Mouse (Mus musculus) brain, embryonic 14.5 days (tissue): ENCODE results near the gene Spag6.

Experiments
- CTCF ChIP-seq: fragments of 200-500 bp; IDR thresholded peaks from 2 replicates; pipeline ENCODE4 v1.5.1; 2012; ENCODE audit warnings: inconsistent platforms, mild to moderate bottlenecking, moderate library complexity, borderline replicate concordance; ENCODE audit not compliant: insufficient read depth, insufficient read length; ENCODE audit errors: extremely low read depth
- POLR2A ChIP-seq: fragments of 200-500 bp; IDR thresholded peaks from 2 replicates; pipeline ENCODE4 v1.6.1; 2012; ENCODE audit warnings: mild to moderate bottlenecking, inconsistent platforms, borderline replicate concordance; ENCODE audit not compliant: poor library complexity, insufficient read depth, insufficient read length, severe bottlenecking; ENCODE audit errors: extremely low read depth

DNA sequence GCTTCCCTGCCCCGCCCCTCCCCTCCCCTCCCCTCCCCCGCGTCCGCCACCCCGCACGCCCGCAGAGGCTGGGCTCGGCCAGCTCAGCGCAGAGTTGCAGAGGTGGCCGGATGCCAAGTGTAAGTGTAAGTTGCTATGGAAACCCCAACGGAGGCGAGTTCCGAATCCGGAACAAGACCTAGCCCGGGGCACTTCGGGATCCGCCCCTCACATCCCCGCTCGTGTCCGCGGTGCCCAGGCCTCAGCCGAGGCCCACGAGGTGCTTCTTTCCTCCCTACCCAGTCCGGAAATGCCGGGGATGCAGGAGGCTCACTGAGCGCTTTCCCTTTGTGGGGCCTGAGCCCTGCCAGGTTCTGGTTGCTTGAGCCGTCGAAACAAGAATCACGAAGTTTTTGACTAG lies 12.9 kb upstream of the Spag6 start:
- TF ChIP-seq POLR2A (no peak), CTCF (no peak)
